14 mouse cellular contexts compared by ENCODE assay signal in the genomic region with DNA sequence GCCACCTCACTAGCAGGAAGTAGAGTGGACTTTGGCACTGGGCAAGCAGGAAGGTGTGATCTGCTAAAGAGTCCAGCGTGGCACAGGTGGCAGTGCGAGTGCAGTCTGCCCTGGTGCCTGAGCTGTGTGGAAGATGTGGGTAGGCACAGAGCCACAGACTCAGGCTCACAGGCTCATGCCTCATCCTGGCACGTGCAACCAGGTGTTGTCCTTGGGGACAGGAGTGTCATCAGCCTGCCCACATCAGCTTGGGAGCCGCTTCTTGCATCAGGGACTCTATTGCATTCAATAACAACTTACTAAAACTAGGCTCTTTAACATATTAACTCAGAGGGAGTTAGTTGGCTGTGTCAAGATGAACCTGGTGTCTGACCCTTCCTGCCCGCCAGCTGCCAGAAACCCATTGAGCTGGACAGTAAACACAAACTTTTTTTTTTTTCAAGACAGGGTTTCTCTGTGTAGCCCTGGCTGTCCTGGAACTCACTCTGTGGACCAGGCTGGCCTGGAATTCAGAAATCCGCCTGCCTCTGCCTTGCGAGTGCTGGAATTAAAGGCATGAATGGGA. TPM values are rescaled to one million over a fixed set of nuclear protein-coding genes. Genes with fewer than 3 reads are reported as not detected.
A peak's percentile ranks its signal among the peaks of the same experiment; 100 is the strongest.
DNase-seq lines count a peak whose midpoint lies in the region; ATAC-seq and TF ChIP-seq lines count a peak whose summit lies in the region.
"Had no signal": no experiment of that assay in that cellular context is flagged by ENCODE, and none has a peak within 500 bp of the region (broad histone marks: within the 10 kb centered on the region; RNA-seq: fewer than 3 reads in every experiment).

No protein-coding gene starts in this region.

- peaks cover 9% of the 10 kb centered on the region; the same call in 1 of the 2 replicates for H3K36me3 ChIP-seq in liver, adult 2 months (ENCODE audit: control insufficient read depth, insufficient read depth, low read length)
- H3K36me3 ChIP-seq in intestine, embryonic 14.5 days (ENCODE audit: control insufficient read depth, insufficient read depth, low read length) = peaks cover 23% of the 10 kb centered on the region
- H3K36me3 ChIP-seq in stomach, embryonic 15.5 days = 0 out of 2 replicates have a peak, but pooled peaks cover 2% of the 10 kb centered on the region

- no peaks in the 10 kb centered on the region for H3K9me3 ChIP-seq in intestine, embryonic 14.5 days (ENCODE audit: control insufficient read depth, low read length)
- H3K9me3 ChIP-seq in stomach, embryonic 15.5 days = no peaks in the 10 kb centered on the region
- H3K9me3 ChIP-seq: limb, embryonic 10.5 days had no signal

- H3K4me3 ChIP-seq in liver, adult 2 months (ENCODE audit: insufficient read depth, low read depth, low read length) = no peak overlapping the region
- H3K4me3 ChIP-seq in intestine, embryonic 14.5 days (ENCODE audit: low read depth, low read length) = no peak overlapping the region
- no peak overlapping the region for H3K4me3 ChIP-seq in stomach, embryonic 15.5 days (replicated peaks)
- H3K4me3 ChIP-seq: erythroblast, embryonic 14.5 days; limb, embryonic 10.5 days had no signal

- H3K79me2 ChIP-seq in liver, adult 2 months (ENCODE audit: control insufficient read depth, insufficient read depth, low read length) = no peaks in the 10 kb centered on the region

- H3K9ac ChIP-seq in liver, adult 2 months (ENCODE audit: low read depth, low read length) = no peak overlapping the region
- H3K9ac ChIP-seq in intestine, embryonic 14.5 days (ENCODE audit: low read length) = no peak overlapping the region
- no peak overlapping the region for H3K9ac ChIP-seq in stomach, embryonic 15.5 days

- peaks cover 11% of the 10 kb centered on the region for H3K4me1 ChIP-seq in liver, adult 2 months (ENCODE audit: control insufficient read depth, insufficient read depth, low read length)
- H3K4me1 ChIP-seq in intestine, embryonic 14.5 days (replicated peaks; ENCODE audit: control insufficient read depth, insufficient read depth, low read length) = no peaks in the 10 kb centered on the region
- no peaks in the 10 kb centered on the region for H3K4me1 ChIP-seq in stomach, embryonic 15.5 days

- WGBS in liver, adult 2 months = 29% methylated on average over 7 of the region's 7 CpGs
- 83% methylated on average over 7 of the region's 7 CpGs for WGBS in intestine, embryonic 14.5 days
- 77% methylated on average over 7 of the region's 7 CpGs for WGBS in stomach, embryonic 15.5 days

- ATAC-seq in intestine, embryonic 14.5 days (replicated peaks; ENCODE audit: low FRiP score, low TSS enrichment, low read depth) = 0 out of 2 replicates have a peak, but pooled peaks have one; percentile 41
- peak; percentile 75 for ATAC-seq in stomach, embryonic 15.5 days (ENCODE audit: insufficient read depth, low FRiP score, low read depth)
- ATAC-seq: activated CD4-positive, CD25-positive, alpha-beta regulatory T cell, adult 4 months had no signal

- peak; percentile 88 for DNase-seq in liver, adult 2 months (ENCODE audit: extremely low read depth, low read depth, low spot score)
- DNase-seq in liver = no peak
- no peak for DNase-seq in intestine, embryonic 14.5 days (ENCODE audit: low spot score)
- DNase-seq in kidney, postnatal 10 days = peak; percentile 30
- no peak for DNase-seq in urinary bladder, postnatal 25 days (ENCODE audit: low spot score)
- DNase-seq in left cerebral cortex, adult 9 months (ENCODE audit: low spot score in 2 of 2) = no peak
- DNase-seq in heart, postnatal 25 days (ENCODE audit: low spot score) = no peak
- DNase-seq: lung, postnatal 10 days; thymus, adult 18-20 months had no signal

- peak overlapping the region; percentile 7; the same call in 1 of the 2 replicates for H3K27ac ChIP-seq in liver, adult 2 months (replicated peaks; ENCODE audit: insufficient read depth, low read depth, low read length)
- H3K27ac ChIP-seq in intestine, embryonic 14.5 days (ENCODE audit: low read depth) = no peak overlapping the region
- no peak overlapping the region for H3K27ac ChIP-seq in stomach, embryonic 15.5 days
- H3K27ac ChIP-seq: limb, embryonic 10.5 days had no signal

- no peaks in the 10 kb centered on the region for H3K27me3 ChIP-seq in liver, adult 2 months (ENCODE audit: control insufficient read depth, insufficient read depth, low read length)
- no peaks in the 10 kb centered on the region for H3K27me3 ChIP-seq in intestine, embryonic 14.5 days (replicated peaks; ENCODE audit: control insufficient read depth, insufficient read depth, low read length)
- H3K27me3 ChIP-seq in stomach, embryonic 15.5 days (replicated peaks) = no peaks in the 10 kb centered on the region

- H3K4me2 ChIP-seq in intestine, embryonic 14.5 days (ENCODE audit: low read length) = no peak overlapping the region
- no peak overlapping the region for H3K4me2 ChIP-seq in stomach, embryonic 15.5 days
- H3K4me2 ChIP-seq: midbrain, embryonic 11.5 days had no signal

- intact Hi-C loops in heart, postnatal 25 days (cut with DNase I) = no loop called here

- no peak for TF ChIP-seq CTCF in liver, adult 2 months (IDR thresholded peaks at IDR 0.05; ENCODE audit: low read depth, low read length)

- no peak for TF ChIP-seq POLR2A in liver, adult 2 months (IDR thresholded peaks at IDR 0.05; ENCODE audit: extremely low read depth, insufficient read depth, low read length)

RNA-seq across cellular contexts. Expression of gene Acbd3, which starts 32.2 kb away (rescaled TPM):
- 13.1 and 13.7 TPM in 2 replicates for total RNA-seq in liver, adult 2 months (2014; rRNA removed)
- 5.7 and 6.3 TPM in 2 replicates for polyA plus RNA-seq in liver, adult 2 months (2012; rRNA removed)
- polyA plus RNA-seq in intestine, embryonic 14.5 days (2014; fragmentation: Nextera tagmentation; extraction: Ambion mirVana) = 23.0 and 24.7 TPM in 2 replicates
- 23.7 and 23.9 TPM in 2 replicates for polyA plus RNA-seq in stomach, embryonic 15.5 days (2015; fragmentation: Nextera tagmentation; extraction: Ambion mirVana)
- 10 to 100 TPM; 22.6 to 24.8 TPM for total RNA-seq in heart, postnatal 25 days (2021)

RNA-seq across cellular contexts. Expression of gene H3f3a, which starts 55.7 kb away (rescaled TPM):
- 264 and 310 TPM in 2 replicates for total RNA-seq in liver, adult 2 months (2014; rRNA removed)
- 147 and 153 TPM in 2 replicates for polyA plus RNA-seq in liver, adult 2 months (2012; rRNA removed)
- polyA plus RNA-seq in intestine, embryonic 14.5 days (2014; fragmentation: Nextera tagmentation; extraction: Ambion mirVana) = 2,025 and 2,200 TPM in 2 replicates
- 1,924 and 2,089 TPM in 2 replicates for polyA plus RNA-seq in stomach, embryonic 15.5 days (2015; fragmentation: Nextera tagmentation; extraction: Ambion mirVana)
- total RNA-seq in heart, postnatal 25 days (2021) = 100 to 1,000 TPM; 494 to 517 TPM

Comparison
In these comparisons a context has a peak if more than half of its experiments do, and no peak if none do; other contexts are left out.
1. DNase-seq: peak in liver, adult 2 months (single experiment) and kidney, postnatal 10 days (single experiment); none in liver (single experiment), intestine, embryonic 14.5 days (single experiment), urinary bladder, postnatal 25 days (single experiment), left cerebral cortex, adult 9 months (0 of 2) and heart, postnatal 25 days (single experiment).
2. RNA of gene H3f3a, which starts 55.7 kb away (polyA plus RNA-seq): 2,025 to 2,200 TPM in intestine, embryonic 14.5 days and 1,924 to 2,089 TPM in stomach, embryonic 15.5 days; 147 to 153 TPM in liver, adult 2 months; every median in the first group is over 10 times any median in the second.